Mouse (Mus musculus) granulocyte monocyte progenitor cell, adult 5-6 weeks (primary cell): ENCODE measurements at regions not wholly inside any gene's neighbourhood (a gene's known extent, or its start where the extent isn't known, plus 50 kb on each side); places are given as distances from the start of the nearest gene placed in this dataset.
A peak's percentile ranks its signal among the peaks of the same experiment; 100 is the strongest.

ENCODE experiments used
- ATAC-seq: replicated peaks from 2 replicates; pipeline ENCODE4 v1.8.0; 2016; ENCODE audit warnings: mild to moderate bottlenecking, moderate TSS enrichment, inconsistent platforms; ENCODE audit not compliant: poor library complexity, severe bottlenecking

DNA sequence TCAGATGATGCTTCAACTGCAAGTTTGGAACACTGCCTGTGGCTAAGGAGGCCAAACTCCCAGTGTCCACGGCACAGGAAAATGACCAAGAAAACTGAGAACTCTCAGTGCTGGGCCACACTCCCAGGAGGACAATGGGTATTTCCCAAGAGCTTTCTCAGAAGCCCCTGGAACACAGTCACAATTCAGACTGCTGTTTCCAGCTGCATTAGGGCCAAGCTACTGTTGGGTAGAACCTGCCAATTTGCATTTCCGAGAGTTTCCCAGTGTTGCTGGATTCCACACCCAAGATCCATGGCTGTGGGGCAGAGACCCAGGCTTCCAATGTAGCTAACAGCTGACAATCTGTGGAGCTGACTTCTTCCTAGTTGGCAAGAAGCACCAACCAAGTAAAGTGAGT is 141.9 kb upstream of the D7Ertd443e start:
- no peak for ATAC-seq

DNA sequence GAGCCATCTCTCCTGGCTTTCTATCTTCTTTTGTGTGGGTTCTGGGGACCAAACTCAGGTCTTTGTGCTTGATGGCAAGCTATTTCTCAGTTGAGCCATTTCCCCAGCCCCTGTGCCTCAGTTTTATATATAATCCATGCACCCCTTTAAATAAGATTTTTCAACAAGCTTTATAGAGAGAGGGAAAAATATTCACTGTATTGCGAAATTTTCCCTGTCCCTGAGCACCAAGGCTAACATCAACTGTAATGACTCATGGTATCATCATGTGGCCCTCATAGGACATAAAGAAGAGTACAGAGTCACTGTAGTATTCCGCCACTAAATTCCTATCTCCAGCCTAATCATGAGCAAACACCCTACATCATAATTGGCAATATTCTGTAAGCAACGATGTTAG is 142.4 kb upstream of the Dock1 start:
- no peak for ATAC-seq

DNA sequence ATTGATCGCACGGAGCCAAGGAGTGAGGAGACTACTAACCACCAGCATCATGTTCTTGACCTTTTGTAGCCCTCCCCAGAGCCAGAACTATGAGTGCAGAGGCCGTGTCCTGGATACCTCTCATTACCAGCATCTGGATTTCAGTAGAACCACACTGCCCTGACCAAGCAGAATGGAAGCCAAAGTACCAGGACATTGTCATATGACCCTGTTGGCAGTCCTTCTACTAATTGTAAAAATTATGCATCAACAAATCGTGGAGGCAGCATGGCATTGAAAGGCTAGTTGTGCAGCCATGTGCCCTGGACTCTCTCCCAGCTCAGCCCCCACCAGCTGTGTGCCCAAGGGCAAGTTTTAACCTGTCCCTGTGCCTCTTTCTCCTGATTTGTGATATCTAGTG is 135.6 kb upstream of the Dock1 start:
- no peak for ATAC-seq

DNA sequence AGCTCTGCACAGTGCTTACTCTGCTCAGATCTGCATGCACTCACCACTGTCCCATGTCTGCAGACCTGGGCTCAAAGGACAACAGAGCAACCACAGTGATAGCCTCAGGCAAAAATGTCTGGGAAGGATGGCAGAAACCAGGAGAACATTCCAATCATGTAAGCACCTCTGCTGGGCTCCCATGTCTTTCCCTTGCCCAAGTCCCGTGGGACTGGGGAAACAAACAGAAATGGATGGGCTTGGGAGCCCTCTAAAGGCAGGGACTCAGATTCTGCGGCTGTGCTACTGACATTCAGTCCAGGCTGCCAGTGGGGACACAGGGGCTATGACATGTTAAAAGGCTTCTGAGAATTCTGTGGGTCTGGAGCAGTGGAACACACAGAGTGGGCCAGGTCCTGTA is 128.8 kb upstream of the Dock1 start:
- ATAC-seq, result no peak

DNA sequence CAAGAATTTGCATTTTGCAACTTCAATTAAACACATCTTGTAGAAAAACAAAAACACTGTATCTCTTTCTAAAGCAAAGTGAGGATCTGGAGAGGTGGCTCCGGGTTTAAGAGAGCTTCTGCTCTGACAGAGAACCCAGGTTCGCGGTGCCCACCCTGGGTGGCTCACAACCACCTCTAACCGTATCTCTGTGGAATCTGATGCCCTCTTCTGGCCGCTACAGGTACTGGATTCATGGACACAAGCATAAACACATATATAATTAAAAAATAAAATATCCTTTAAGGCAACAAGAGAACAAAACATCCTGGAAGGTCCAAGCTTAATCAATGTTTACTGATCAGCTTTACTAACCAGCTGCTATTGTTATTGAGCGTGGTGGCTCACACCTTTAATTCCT is 124.3 kb upstream of the Dock1 start:
- ATAC-seq, result no peak

DNA sequence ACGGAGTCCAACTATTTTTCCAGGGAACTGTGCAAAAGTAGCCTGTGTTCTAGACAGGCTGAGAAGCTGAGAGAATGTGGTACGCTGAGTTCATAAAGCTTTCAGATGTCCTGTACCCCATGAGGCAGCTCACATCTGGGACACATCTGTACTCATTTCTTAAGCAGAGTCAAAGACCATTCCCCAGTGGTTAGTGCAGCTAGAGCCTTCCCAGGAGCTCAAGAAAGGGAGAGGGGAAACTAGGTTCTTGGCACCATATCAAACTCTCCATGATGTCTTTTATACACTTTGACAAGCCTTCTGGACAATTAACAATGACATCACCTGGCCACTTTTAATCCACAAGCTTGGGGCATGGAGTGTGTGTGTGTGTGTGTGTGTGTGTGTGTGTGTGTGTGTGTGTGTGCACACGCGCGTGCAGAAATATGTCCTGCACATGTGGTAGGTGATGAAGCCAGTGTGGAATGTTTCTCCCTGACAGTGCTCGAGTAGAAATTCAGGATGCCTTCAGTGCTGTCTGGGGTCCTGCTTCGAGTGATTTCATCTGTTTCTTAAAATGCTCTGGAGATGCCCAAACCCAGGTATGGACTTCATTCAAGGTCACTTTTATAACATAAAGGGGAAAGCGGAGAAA is 121.1 kb upstream of the Dock1 start:
- no peak for ATAC-seq

DNA sequence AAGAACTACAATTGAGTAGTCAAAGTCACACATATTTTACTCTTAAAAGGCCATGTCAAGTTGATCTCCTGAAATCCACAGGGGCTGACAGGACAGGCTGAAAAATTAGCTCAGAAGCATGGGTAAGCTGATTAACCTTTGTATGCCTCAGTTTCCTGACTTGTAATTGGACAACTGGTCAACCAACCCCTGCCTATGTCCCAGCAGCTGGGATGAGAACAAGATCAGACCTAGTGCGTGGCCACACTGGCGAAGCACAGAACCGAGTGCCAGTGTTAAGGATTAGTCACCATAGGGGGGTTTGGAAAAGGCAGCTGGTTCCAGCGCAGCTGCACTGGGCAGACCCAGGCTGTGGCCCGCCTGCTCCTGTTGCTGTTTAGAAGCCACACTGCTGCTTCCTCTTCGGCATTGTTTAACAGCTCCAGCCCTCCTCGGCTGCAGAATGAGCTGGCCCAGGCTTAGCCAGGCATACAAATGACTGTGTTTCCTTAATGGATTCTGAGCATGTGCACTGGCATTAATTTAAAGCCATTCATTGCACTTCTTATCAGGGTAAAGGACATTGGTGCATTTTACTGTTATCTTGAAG is 120.1 kb upstream of the Dock1 start:
- no peak for ATAC-seq

DNA sequence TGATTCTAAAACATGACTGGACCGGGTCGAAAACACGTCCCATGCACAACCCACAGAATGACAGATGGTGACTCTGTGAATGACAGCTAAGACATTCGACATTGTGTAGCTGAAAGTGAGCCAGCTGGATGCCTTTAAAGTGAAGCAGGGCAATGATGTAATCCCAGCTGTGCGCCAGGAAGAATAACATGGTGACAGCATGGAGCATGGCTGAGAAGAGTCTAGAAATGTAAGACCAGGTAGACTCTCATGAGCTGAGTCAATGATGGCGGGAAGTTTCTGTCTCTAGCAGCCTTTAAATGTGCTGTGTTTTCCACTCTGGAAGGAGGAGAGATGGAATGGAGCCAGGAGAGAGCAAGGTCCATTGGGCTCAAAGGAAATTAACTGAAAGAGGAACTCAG is 118.4 kb upstream of the Dock1 start:
- no peak for ATAC-seq

DNA sequence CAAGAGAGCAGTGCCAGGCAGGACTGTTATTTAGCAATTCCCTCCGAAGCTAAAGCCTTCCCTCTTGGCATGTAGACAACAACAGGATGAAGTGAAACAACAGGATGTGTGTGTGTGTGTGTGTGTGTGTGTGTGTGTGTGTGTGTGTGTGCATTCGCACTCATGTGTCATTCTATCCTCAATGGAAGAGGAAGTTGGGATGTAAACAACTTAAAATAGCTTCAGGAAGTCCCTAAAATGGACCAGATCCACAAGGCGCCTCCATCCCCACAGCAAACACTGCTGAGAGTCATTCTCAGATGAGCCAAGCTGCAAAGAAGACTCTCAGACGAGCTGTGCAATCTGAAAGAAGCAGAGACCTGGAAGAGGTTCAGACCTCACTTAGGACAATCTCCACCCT is 114.4 kb upstream of the Dock1 start:
- ATAC-seq, result 0 out of 2 replicates have a peak, but pooled peaks have one; percentile 25

DNA sequence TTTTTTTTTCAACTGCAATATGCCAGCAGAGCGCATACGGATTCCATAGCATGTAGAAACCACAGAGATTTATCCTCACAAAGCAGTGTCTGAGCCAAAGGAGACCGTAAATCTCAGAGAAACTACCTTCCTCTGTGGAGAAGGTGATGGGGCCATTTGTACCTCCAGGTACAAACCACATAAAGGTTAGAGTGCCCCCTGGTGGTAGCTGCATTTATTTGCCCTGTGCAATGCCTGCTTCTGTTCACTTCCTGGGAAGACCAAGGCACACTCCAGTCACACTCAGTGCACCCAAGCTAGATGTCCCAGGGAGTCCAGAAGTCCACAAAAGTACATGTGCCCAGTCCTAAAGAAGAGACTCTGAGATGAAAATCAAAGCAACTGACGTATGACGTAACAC is 104.1 kb upstream of the Dock1 start:
- peak; percentile 56 for ATAC-seq

DNA sequence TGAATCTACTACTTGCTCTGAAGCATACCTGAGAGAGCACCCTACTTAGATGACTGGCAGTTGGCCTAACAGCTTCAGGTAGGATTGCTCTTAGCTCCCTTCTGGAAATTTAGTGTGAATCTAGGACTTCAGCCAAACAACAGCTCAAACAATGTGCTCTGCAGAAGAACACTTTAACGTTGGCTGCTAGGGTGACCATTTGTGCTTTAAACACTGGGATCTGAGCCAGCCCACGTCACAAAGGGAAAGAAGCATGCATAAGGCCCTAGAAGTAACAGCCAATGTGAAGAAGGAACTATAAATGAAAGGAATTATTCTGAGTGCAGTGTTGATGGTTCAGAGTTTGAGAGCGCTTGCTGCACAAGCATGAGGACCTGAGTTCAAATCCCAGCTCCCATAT is 101.2 kb upstream of the Dock1 start:
- ATAC-seq, result no peak

DNA sequence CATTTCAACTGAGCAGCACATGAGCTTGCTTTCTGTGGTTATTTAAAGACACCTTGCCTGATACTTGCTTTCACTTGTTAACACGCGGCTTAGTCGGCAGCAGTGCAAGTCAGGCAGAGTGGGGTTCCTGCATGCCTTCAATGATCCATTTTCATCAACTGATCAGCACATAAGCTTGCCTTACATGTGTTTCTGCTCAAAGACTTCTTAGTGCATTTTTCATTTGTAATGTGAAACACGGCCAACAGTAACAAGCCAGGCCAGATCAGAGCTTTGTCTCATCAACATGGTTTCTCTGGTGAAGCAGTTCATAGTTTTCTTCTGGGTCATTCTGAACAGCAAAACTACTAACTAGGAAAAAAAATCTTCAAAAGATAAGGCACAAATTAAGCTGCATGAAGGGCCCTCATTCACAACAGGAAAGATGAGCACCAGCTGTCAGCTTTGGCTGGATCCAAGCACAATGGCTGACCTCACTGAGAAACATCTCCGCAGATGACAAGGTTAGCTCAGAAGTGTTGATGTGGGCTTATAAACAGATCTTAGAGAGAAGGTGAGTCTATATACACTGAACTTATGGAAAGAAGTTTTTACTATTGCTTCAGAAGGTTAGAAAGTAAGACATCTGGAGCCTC is 100.2 kb upstream of the Dock1 start:
- ATAC-seq, result no peak

DNA sequence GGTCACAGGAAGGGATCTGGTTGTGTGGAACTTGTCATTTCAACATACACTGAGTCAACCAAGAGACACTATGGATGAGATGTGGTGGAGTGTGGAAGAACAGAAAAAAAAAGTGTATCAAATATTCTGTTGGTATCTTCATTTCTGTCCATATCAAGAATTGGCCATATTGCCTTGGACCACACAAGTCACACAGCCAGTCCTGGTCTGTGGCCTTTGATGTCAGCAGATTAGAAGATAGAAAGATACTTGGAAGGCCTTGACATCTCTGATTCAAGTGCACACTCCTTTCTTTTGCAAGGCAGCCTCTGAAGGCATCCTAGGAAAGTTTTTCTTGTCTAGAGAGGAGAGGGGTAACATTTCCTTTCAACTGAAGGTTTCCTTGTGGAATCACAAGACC is 88.7 kb upstream of the Dock1 start:
- no peak for ATAC-seq

DNA sequence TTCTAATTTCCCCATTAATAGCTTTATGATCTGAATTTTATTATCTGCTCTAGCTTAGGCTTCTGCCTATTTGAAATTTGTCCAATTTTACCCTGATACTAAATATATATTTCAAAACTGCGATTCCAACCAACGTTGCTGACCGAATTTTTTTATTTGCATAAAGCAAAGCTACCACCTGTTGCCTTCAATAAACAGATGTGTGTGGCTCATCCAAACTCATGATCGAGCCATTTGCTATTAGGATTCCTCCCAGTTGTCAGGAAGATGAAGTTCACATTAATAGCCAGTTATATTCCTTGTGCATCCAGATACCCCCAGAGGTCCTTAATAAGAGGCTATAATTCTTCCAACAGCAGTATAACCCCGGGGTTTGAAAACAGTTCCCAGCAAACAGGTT is 85.0 kb upstream of the Dock1 start:
- no peak for ATAC-seq

DNA sequence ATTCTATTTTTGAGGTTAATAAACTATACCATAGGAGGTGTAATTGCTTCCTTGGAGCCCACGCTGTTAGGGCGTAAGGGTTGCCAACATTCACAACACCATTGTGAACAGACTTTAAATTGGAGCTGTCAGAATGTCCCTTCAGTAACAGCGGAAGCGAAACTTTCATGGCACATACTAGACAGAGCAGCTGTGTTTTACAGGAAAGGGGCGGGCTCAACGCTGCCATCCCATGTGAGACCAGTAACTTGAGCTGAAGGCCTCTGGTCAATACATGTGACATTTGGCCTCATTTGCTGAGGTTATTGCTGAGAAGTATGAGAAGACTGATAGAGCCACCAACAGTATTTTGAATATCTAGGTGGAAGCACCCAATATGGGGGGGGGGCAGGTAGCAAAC is 83.5 kb upstream of the Dock1 start:
- ATAC-seq, result peak; percentile 37; the same call in 1 of the 2 replicates

DNA sequence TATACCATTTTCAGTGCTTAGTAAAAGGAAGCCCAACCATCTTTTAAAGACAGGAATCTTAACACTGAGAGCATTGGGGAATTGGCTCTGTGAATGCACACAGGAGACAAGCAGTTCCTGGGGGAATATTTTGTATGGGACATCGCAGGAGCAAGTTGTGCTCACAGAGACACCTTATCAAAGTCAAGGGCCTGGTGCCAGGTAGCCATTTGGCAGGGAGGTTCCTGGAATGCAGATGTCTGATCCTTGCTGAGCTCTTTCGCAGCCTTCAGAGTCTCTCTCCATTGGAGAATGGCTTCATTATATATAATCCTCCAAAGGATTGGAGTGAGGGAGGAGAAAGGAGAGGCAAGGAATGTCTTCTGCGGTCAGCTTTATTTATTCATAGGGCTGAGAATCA is 62.6 kb upstream of the Dock1 start:
- no peak for ATAC-seq

DNA sequence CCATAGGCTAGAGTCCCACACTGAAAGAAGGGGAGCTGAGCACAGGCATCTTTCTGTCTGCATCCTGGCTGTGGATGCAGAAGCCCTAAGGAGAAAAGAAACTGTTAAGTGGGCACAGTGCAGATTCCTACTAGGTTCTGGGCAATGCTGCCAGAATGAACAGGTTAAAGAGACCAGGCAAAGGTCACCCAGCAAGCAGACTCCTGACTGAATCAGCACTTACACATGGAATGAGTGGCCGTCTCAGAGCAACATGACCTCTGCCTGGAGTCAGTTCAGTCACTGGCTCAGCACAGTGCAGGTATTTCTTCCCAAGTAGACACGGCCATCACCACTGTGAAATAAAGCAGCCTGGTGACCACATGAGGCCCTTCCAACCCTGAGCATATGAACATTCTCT is 60.3 kb upstream of the Dock1 start:
- no peak for ATAC-seq

DNA sequence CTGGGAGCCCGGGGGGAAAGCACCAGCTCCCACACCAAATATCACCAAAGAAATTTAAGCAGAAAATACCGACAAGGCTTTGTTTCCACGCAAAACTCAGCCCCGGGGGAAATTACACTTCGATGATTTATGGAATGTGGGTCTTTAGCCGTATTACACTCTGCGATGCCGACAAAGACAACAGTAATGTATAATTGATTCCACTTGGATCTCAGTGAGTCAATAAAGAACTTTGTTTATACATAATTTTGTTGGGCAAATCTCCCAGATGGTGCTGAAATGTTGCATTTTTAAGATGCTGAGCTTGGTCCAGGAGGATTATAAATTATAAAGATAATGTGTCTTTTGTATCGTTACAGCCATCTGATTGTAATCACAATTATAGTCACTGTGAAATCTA is 59.1 kb upstream of the Dock1 start:
- no peak for ATAC-seq

DNA sequence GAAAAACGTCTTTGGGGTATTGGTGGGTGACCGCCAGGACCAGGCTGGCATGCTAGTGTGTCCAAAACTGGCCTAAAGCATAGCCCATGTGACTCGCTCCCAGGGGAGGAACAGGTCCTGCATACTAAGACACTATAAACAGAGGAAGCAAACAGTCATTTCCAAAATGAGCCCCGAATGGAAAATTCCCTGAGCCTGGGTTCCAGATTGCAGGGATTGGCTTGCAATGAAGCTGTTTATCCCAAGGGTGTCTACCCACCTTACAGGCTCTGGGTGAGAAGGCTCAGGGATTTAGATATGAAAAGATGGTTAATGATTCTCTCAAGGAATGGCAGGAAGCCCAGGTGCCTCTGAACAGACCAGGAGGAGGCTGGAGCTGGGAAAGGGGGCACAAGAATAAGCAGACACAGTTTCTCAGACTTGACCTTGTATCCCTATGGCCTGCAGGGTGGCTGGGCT is 58.2 kb upstream of the Dock1 start:
- no peak for ATAC-seq

DNA sequence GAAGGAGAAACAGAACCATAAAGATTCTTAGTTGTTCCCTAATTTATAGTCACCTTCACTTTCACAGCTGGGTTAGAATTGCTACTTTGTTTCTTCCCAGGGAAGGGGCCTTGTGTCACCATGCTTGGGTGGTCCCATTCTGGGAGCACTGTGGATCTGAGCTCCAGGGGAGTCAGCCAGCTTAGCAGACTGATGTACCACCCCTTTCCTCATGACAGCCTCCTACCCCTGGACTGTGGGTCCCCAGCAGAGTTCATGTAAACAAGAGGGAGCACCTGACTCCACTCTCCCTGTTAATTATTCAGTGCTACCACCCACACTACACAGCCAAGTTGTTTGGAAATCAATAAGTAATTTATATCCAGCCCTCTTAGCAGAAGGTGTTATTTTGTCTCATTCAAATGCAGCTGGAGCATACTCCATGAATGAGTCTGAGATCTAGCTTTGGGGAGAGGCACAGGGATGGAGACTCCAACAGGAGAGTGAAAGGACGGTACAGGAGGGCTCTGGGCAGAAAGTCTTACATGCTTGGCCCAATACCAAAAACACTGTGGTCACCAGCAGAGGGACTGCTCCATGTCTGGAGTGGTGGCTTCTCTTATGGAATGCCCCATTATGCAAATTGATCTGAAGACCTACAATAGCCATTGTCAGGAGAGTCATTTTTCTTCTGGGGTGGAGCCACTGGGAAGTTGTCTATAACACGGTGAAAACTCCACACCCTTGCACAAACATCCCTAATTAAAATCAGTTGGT is 51.1 kb upstream of the Dock1 start:
- ATAC-seq, result no peak

DNA sequence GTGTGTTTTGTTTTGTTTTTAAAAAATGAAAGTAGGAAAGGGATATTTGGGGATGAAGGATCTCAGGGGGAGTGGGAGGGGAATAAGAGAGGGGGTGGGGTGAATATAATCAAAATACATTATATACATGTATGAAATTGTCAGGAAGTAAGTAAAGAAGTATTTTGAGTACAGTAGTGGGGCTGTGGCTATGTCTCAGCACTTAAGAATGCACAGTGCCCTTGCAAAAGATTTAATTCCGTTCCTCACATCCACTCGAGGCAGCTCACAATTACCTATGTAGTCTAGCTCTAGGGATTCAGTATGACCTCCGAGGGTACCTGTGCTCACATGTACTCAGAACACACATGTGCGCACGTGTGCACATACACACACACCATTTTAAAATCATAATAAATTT is 50.4 kb upstream of the Dock1 start:
- ATAC-seq, result no peak
